Mouse (Mus musculus) megakaryocyte, embryonic 14.5 days (primary cell): ENCODE measurements at regions not wholly inside any gene's neighbourhood (a gene's known extent, or its start where the extent isn't known, plus 50 kb on each side); places are given as distances from the start of the nearest gene placed in this dataset.

Experiments
- H3K27me3 ChIP-seq: replicated peaks from 2 replicates; pipeline ENCODE3; 2012; ENCODE audit warnings: inconsistent platforms
- H3K36me3 ChIP-seq: replicated peaks from 2 replicates; pipeline ENCODE3; 2012; ENCODE audit warnings: low read length, inconsistent platforms, mixed read lengths
- H3K4me1 ChIP-seq: 2 replicates; pipeline ENCODE4 v1.6.1; 2012; ENCODE audit warnings: inconsistent platforms
- H3K4me3 ChIP-seq: replicated peaks from 2 replicates; pipeline ENCODE3; 2012; ENCODE audit warnings: moderate library complexity, mild to moderate bottlenecking, inconsistent platforms
- H3K9me3 ChIP-seq: 2 replicates; pipeline ENCODE4 v1.6.1; 2012; ENCODE audit warnings: inconsistent platforms
- FLI1 ChIP-seq: IDR thresholded peaks from 2 replicates; pipeline ENCODE4 v1.6.1; 2012; ENCODE audit warnings: low read length, inconsistent platforms, mixed read lengths
- GATA1 ChIP-seq: IDR thresholded peaks from 3 replicates; pipeline ENCODE4 v1.6.1; 2012; ENCODE audit warnings: mixed read lengths, low read length, inconsistent platforms, borderline replicate concordance

- no peaks in the 10 kb centered on the region for H3K4me1 ChIP-seq
- peaks cover 19% of the 10 kb centered on the region for H3K9me3 ChIP-seq
- no peaks in the 10 kb centered on the region for H3K27me3 ChIP-seq
- no peak overlapping the region for H3K4me3 ChIP-seq
- TF ChIP-seq GATA1, result no peak
- no peaks in the 10 kb centered on the region for H3K36me3 ChIP-seq
Measured at GRCm38 (mm10) chr8:90642392-90642791, 174.8 kb downstream of the Gm19935 start.

GRCm38 (mm10) chr8:90636770-90637169, 180.4 kb downstream of the Gm19935 start:
- no peaks in the 10 kb centered on the region for H3K27me3 ChIP-seq
- H3K9me3 ChIP-seq, result 0 out of 2 replicates have a peak, but pooled peaks cover 5% of the 10 kb centered on the region
- no peak overlapping the region for H3K4me3 ChIP-seq
- H3K4me1 ChIP-seq, result no peaks in the 10 kb centered on the region
- TF ChIP-seq GATA1 (no peak), FLI1 (no peak)
- no peaks in the 10 kb centered on the region for H3K36me3 ChIP-seq

DNA sequence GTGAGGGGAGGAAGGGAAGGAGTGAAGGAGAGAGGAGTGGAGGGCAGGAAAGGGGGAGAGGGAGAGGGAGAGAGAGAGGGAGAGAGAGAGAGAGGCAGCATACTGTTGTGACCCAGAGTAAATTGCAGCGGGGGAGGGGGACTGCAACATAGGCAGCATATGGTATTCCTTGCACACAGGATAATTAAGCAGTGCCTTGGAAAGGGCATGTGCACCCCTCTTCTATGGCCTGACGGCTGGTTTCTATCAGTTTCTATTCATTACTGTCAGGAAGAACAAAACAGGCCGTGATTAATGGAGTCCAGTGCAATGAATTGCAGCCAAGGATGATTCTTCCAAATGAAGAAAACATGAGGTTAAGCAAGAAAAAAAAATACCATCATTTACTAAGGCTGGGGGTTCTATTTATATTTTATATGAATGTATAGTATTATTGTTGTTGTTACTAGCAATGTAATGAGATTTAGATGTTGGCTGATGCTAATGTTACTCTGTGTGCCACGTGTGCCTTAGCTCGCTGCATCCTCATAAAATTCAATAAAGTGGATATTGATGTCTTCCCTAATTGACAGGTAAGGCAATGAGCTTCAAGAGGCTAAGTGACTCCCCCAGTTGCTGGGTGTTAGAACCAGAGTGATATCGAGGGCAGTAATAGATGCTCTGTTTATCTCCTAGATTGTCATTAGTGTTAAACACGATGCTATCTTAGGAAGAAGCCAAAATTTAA, 181.3 kb downstream of the Gm19935 start:
- H3K27me3 ChIP-seq, result no peaks in the 10 kb centered on the region
- TF ChIP-seq GATA1 (no peak), FLI1 (no peak)
- H3K36me3 ChIP-seq, result no peaks in the 10 kb centered on the region
- no peaks in the 10 kb centered on the region for H3K4me1 ChIP-seq
- H3K4me3 ChIP-seq, result no peak overlapping the region
- H3K9me3 ChIP-seq, result 0 out of 2 replicates have a peak, but pooled peaks cover 6% of the 10 kb centered on the region

GRCm38 (mm10) chr8:90630796-90631195, 186.4 kb downstream of the Gm19935 start:
- Histone ChIP-seq H3K27me3 (no peaks in the 10 kb centered on the region), H3K4me1 (no peaks in the 10 kb centered on the region), H3K4me3 (no peak overlapping the region), H3K9me3 (0 out of 2 replicates have a peak, but pooled peaks cover 2% of the 10 kb centered on the region), H3K36me3 (no peaks in the 10 kb centered on the region)
- no peak for TF ChIP-seq GATA1
- TF ChIP-seq FLI1, result no peak

GRCm38 (mm10) chr8:90608410-90608809, 208.8 kb downstream of the Gm19935 start:
- Histone ChIP-seq H3K36me3 (no peaks in the 10 kb centered on the region), H3K27me3 (no peaks in the 10 kb centered on the region), H3K4me3 (no peak overlapping the region), H3K4me1 (no peaks in the 10 kb centered on the region), H3K9me3 (peaks cover 31% of the 10 kb centered on the region)
- no peak for TF ChIP-seq GATA1
- TF ChIP-seq FLI1, result no peak

GRCm38 (mm10) chr8:90600946-90601695, 216.1 kb downstream of the Gm19935 start:
- H3K9me3 ChIP-seq, result peaks cover 51% of the 10 kb centered on the region
- H3K27me3 ChIP-seq, result no peaks in the 10 kb centered on the region
- TF ChIP-seq GATA1, result no peak
- TF ChIP-seq FLI1, result no peak
- no peak overlapping the region for H3K4me3 ChIP-seq
- H3K4me1 ChIP-seq, result no peaks in the 10 kb centered on the region
- H3K36me3 ChIP-seq, result no peaks in the 10 kb centered on the region

DNA sequence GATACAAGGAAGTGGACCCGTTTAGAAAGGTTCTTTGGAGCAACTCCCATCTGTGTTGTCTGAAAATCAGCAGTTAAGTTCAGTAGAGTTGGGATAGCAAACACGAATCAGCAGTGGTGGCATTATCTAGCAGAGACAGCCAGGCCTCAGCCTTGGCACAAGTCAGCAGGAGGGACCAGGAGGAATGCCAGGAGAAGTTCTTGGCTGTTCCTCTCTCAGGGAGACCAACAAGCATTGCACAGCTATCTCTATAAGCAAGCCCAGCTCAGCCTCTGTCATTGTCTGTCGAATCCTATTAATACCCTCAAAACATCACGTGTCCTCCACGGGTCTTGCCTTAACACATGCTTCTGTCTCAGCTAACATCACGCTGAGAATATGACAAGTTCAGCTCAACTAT, 219.8 kb downstream of the Gm19935 start:
- Histone ChIP-seq H3K27me3 (no peaks in the 10 kb centered on the region), H3K9me3 (peaks cover 34% of the 10 kb centered on the region), H3K4me1 (no peaks in the 10 kb centered on the region), H3K36me3 (no peaks in the 10 kb centered on the region), H3K4me3 (no peak overlapping the region)
- no peak for TF ChIP-seq GATA1
- no peak for TF ChIP-seq FLI1

DNA sequence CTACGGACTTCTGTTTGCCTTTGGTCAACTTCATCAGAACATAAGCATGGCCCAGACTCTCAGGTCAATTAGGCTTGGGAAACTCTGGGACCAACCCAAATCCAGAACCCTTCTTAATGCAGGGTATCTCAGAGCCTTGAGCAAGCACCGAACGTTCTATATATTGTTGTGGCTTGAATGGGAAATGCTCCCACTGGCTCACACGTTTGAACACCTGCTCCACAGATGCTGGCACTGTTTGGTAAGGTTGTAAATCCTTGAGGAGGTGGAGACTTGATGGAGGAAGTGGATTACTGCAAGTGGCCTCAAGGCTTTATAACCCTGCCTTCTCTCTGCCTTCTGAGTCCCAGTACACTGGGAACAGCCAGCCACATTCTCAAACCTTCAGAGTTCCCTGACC, 231.3 kb upstream of the Tox3 start:
- no peak for TF ChIP-seq GATA1
- no peaks in the 10 kb centered on the region for H3K4me1 ChIP-seq
- H3K4me3 ChIP-seq, result no peak overlapping the region

GRCm38 (mm10) chr8:90576976-90577375, 228.8 kb upstream of the Tox3 start:
- H3K27me3 ChIP-seq, result no peaks in the 10 kb centered on the region
- H3K9me3 ChIP-seq, result peaks cover 3% of the 10 kb centered on the region; the same call in 1 of the 2 replicates
- no peaks in the 10 kb centered on the region for H3K36me3 ChIP-seq
- TF ChIP-seq GATA1, result no peak
- no peak for TF ChIP-seq FLI1
- H3K4me1 ChIP-seq, result no peaks in the 10 kb centered on the region
- no peak overlapping the region for H3K4me3 ChIP-seq

More for the DNA sequence above, 231.3 kb upstream of the Tox3 start:
- Histone ChIP-seq H3K36me3 (no peaks in the 10 kb centered on the region), H3K27me3 (no peaks in the 10 kb centered on the region), H3K9me3 (peaks cover 3% of the 10 kb centered on the region; the same call in 1 of the 2 replicates)

DNA sequence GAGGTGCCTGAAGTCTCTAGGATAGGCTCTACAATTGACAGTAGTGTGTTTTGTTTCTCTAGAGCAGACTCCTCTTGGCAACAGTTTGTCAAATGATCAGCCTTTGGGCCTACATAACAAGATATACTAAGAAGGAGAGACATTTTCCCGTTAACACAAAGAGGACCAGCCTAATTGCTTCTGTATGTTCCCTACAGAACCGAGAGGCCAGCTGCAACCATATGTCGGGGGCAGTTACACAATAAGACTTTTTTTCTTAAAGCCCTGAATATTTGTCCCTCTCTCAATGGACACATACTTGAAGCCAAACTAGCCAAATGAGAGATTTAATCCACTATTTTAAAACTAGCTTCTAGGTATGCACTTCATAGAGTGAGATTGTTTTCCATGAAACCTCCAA, 226.5 kb upstream of the Tox3 start:
- no peak overlapping the region for H3K4me3 ChIP-seq
- H3K4me1 ChIP-seq, result no peaks in the 10 kb centered on the region
- peaks cover 3% of the 10 kb centered on the region; the same call in 1 of the 2 replicates for H3K9me3 ChIP-seq
- no peaks in the 10 kb centered on the region for H3K27me3 ChIP-seq
- no peaks in the 10 kb centered on the region for H3K36me3 ChIP-seq
- TF ChIP-seq GATA1, result no peak
- no peak for TF ChIP-seq FLI1
